Mouse (Mus musculus) Patski (cell line): Measurements from ENCODE around the gene Pdzrn3. TPM values are rescaled to one million over a fixed set of nuclear protein-coding genes. Genes with fewer than 3 reads are reported as not detected.
A peak's percentile ranks its signal among the peaks of the same experiment; 100 is the strongest.

Experiments
- ATAC-seq: fragments of 100-300 bp; one replicate; pipeline ENCODE4 v1.8.0; 2021
- CTCF ChIA-PET: fragments of 350-600 bp; sonication (Branson Sonifier 250); formaldehyde crosslinking; loops from one replicate; lab custom pipeline; 2022; ENCODE audit warnings: inconsistent platforms; lab: Charles Lee
- POLR2A ChIA-PET: fragments of 350-600 bp; sonication (Branson Sonifier 250); formaldehyde crosslinking; loops from one replicate; lab custom pipeline; 2022; ENCODE audit warnings: antibody characterized with exemption, inconsistent platforms; lab: Charles Lee
- DNase-seq: peaks from one replicate; pipeline ENCODE4 v3.0.0-alpha.2; 2011; ENCODE audit warnings: low read depth, low spot score
- H3K27me3 ChIP-seq: fragments of 371-371 bp; one replicate; pipeline ENCODE4 v1.5.1; 2021
- CTCF ChIP-seq: fragments of 100-300 bp; IDR thresholded peaks from one replicate; pipeline ENCODE4 v1.5.1; 2021
- in situ Hi-C: fragments of 300-500 bp; cut with MboI; formaldehyde crosslinking; loops from 3 replicates; pipeline ENCODE4 v1.11.1; 2018; ENCODE audit warnings: low pct_unique_long_range_greater_than_20kb, mixed read lengths
- polyA plus RNA-seq: library from polyadenylated mRNA; unstranded; gene quantifications from one replicate; pipeline ENCODE4 v1.2.3, GENCODE M21; 2021

Gene Pdzrn3
- polyA plus RNA-seq, 1 experiment from 2014 or later = 10.1 TPM

- ChIA-PET CTCF (no interaction called here), POLR2A (no interaction called here)
- ATAC-seq = no peak
- in situ Hi-C loops = no loop called here
- TF ChIP-seq CTCF = no peak
- no peaks in the 10 kb centered on the region for H3K27me3 ChIP-seq
- DNase-seq = no peak
These were observed 133.3 kb downstream of the Pdzrn3 start for GRCm38 (mm10) chr6:101244355-101244754.

GRCm38 (mm10) chr6:101243189-101243815 lies 134.4 kb downstream of the Pdzrn3 start:
- ChIA-PET CTCF (no interaction called here), POLR2A (no interaction called here)
- no peak for DNase-seq
- ATAC-seq = no peak
- in situ Hi-C loops = no loop called here
- TF ChIP-seq CTCF = no peak
- H3K27me3 ChIP-seq = peaks cover 2% of the 10 kb centered on the region

GRCm38 (mm10) chr6:101236641-101237246 lies 141.0 kb downstream of the Pdzrn3 start:
- in situ Hi-C loops = no loop called here
- no peak for TF ChIP-seq CTCF
- ChIA-PET POLR2A (interaction anchor here (0.5 to 0.6 kb wide), 2 partner anchors 13 to 18 kb away, joined by 3 to 4 read pairs; no protein-coding TSS in a partner anchor), CTCF (interaction anchor here (1.1 to 1.9 kb wide), 4 partner anchors 10 to 37 kb away, joined by 3 to 7 read pairs (median 4); no protein-coding TSS in a partner anchor)
- no peak for DNase-seq
- ATAC-seq = peak; percentile 52
- H3K27me3 ChIP-seq = peaks cover 2% of the 10 kb centered on the region

- no peak for TF ChIP-seq CTCF
- POLR2A ChIA-PET = interaction anchor here (0.6 kb wide), 1 partner anchor 13 kb away, joined by 3 read pairs; no protein-coding TSS in a partner anchor
These were observed 141.5 kb downstream of the Pdzrn3 start for GRCm38 (mm10) chr6:101236230-101236629.

GRCm38 (mm10) chr6:101234349-101234748 lies 143.3 kb downstream of the Pdzrn3 start:
- peaks cover 2% of the 10 kb centered on the region for H3K27me3 ChIP-seq
- ChIA-PET POLR2A (no interaction called here), CTCF (interaction anchor here (1.3 to 1.6 kb wide), 2 partner anchors 8 to 11 kb away, joined by 4 to 5 read pairs; no protein-coding TSS in a partner anchor)
- in situ Hi-C loops = no loop called here
- ATAC-seq = no peak
- no peak for DNase-seq
- no peak for TF ChIP-seq CTCF

More at GRCm38 (mm10) chr6:101236230-101236629, 141.5 kb downstream of the Pdzrn3 start:
- no peak for DNase-seq
- ATAC-seq = no peak
- CTCF ChIA-PET = interaction anchor here (0.8 to 1.9 kb wide), 4 partner anchors 9 to 49 kb away, joined by 3 to 7 read pairs (median 3); no protein-coding TSS in a partner anchor
- in situ Hi-C loops = no loop called here
- peaks cover 2% of the 10 kb centered on the region for H3K27me3 ChIP-seq

GRCm38 (mm10) chr6:101233680-101234079 lies 144.0 kb downstream of the Pdzrn3 start:
- in situ Hi-C loops = no loop called here
- no peak for TF ChIP-seq CTCF
- ChIA-PET CTCF (interaction anchor here (0.9 to 1.6 kb wide), 2 partner anchors 21 to 36 kb away, joined by 3 read pairs; no protein-coding TSS in a partner anchor), POLR2A (no interaction called here)
- no peaks in the 10 kb centered on the region for H3K27me3 ChIP-seq
- DNase-seq (no peak), ATAC-seq (no peak)

- POLR2A ChIA-PET = no interaction called here
- in situ Hi-C loops = no loop called here
- ATAC-seq (no peak), DNase-seq (no peak)
- TF ChIP-seq CTCF = no peak
- H3K27me3 ChIP-seq = no peaks in the 10 kb centered on the region
- CTCF ChIA-PET = interaction anchor here (0.8 to 1.8 kb wide), 3 partner anchors 9 to 37 kb away, joined by 3 to 5 read pairs (median 3); no protein-coding TSS in a partner anchor
These were observed 150.3 kb downstream of the Pdzrn3 start for GRCm38 (mm10) chr6:101227294-101227855.

- no peak for DNase-seq
- POLR2A ChIA-PET = no interaction called here
- no peak for ATAC-seq
- TF ChIP-seq CTCF = peak; percentile 26
- no peaks in the 10 kb centered on the region for H3K27me3 ChIP-seq
- in situ Hi-C loops = loop anchor here (5.0 to 25.0 kb wide), 2 partner anchors 37 to 558 kb away; partner anchors contain the start of gene Shq1
- CTCF ChIA-PET = interaction anchor here (1.6 kb wide), 1 partner anchor 11 kb away, joined by 5 read pairs; no protein-coding TSS in a partner anchor
These were observed 157.4 kb downstream of the Pdzrn3 start for GRCm38 (mm10) chr6:101220307-101220706.

- ATAC-seq (no peak), DNase-seq (no peak)
- no peaks in the 10 kb centered on the region for H3K27me3 ChIP-seq
- in situ Hi-C loops = loop anchor here (25.0 kb wide), 1 partner anchor 557 kb away; the partner anchor contains the start of gene Shq1
- TF ChIP-seq CTCF = no peak
- ChIA-PET CTCF (interaction anchor here (1.3 to 1.6 kb wide), 4 partner anchors 9 to 40 kb away, joined by 3 to 9 read pairs (median 4); no protein-coding TSS in a partner anchor), POLR2A (interaction anchor here (0.7 kb wide), 1 partner anchor 18 kb away, joined by 4 read pairs; no protein-coding TSS in a partner anchor)
These were observed 158.7 kb downstream of the Pdzrn3 start for GRCm38 (mm10) chr6:101219004-101219403.

GRCm38 (mm10) chr6:101218197-101218596 lies 159.5 kb downstream of the Pdzrn3 start:
- in situ Hi-C loops = loop anchor here (25.0 kb wide), 1 partner anchor 556 kb away; the partner anchor contains the start of gene Shq1
- CTCF ChIA-PET = interaction anchor here (1.3 to 1.6 kb wide), 4 partner anchors 12 to 41 kb away, joined by 3 to 6 read pairs (median 4); no protein-coding TSS in a partner anchor
- TF ChIP-seq CTCF = no peak
- ATAC-seq = no peak
- POLR2A ChIA-PET = interaction anchor here (0.7 kb wide), 1 partner anchor 19 kb away, joined by 4 read pairs; no protein-coding TSS in a partner anchor
- H3K27me3 ChIP-seq = no peaks in the 10 kb centered on the region
- no peak for DNase-seq
